Comparison of ENCODE assay signal across 20 mouse cellular contexts in genomic region chr2:64897844-64898243, GRCm38 (mm10).
A peak's percentile ranks its signal among the peaks of the same experiment; 100 is the strongest.
DNase-seq lines count a peak whose midpoint lies in the region; ATAC-seq and TF ChIP-seq lines count a peak whose summit lies in the region.
"Had no signal": no experiment of that assay in that cellular context is flagged by ENCODE, and none has a peak within 500 bp of the region (broad histone marks: within the 10 kb centered on the region; RNA-seq: fewer than 3 reads in every experiment).

No protein-coding gene starts in this region.

- ATAC-seq in forebrain, embryonic 16.5 days, result 0 out of 2 replicates have a peak, but pooled peaks have one; percentile 36
- ATAC-seq in forebrain, embryonic 13.5 days, result no peak; the same call in 1 of the 2 replicates
- ATAC-seq: intestine, embryonic 16.5 days had no signal

- no peaks in the 10 kb centered on the region for H3K36me3 ChIP-seq in forebrain, embryonic 16.5 days (ENCODE audit: control insufficient read depth, insufficient read depth)
- no peaks in the 10 kb centered on the region for H3K36me3 ChIP-seq in forebrain, embryonic 13.5 days (ENCODE audit: poor library complexity, severe bottlenecking)
- H3K36me3 ChIP-seq: embryonic facial prominence, embryonic 15.5 days; forebrain, embryonic 10.5 days; heart, embryonic 13.5 days; hindbrain, embryonic 15.5 days had no signal

- no peaks in the 10 kb centered on the region for H3K4me1 ChIP-seq in forebrain, embryonic 16.5 days (replicated peaks; ENCODE audit: control insufficient read depth, insufficient read depth, low read length)
- no peaks in the 10 kb centered on the region for H3K4me1 ChIP-seq in forebrain, embryonic 13.5 days
- H3K4me1 ChIP-seq: embryonic facial prominence, embryonic 15.5 days; forebrain, embryonic 10.5 days; heart, embryonic 13.5 days; hindbrain, embryonic 15.5 days had no signal

- H3K27ac ChIP-seq in forebrain, embryonic 16.5 days (ENCODE audit: low read length), result no peak overlapping the region
- no peak overlapping the region for H3K27ac ChIP-seq in forebrain, embryonic 13.5 days
- H3K27ac ChIP-seq: embryonic facial prominence, embryonic 15.5 days; forebrain, embryonic 10.5 days; heart, embryonic 13.5 days; hindbrain, embryonic 15.5 days had no signal

- DNase-seq in layer of hippocampus, adult 18-20 months (ENCODE audit: low spot score in 2 of 2), result peak; percentile 20 to 71
- no peak for DNase-seq in layer of hippocampus, postnatal 10 days (ENCODE audit: low spot score in 2 of 2)
- DNase-seq in brain, embryonic 14.5 days (ENCODE audit: low read depth), result peak; percentile 79
- no peak for DNase-seq in gastrocnemius, adult 18-20 months (ENCODE audit: low spot score)
- DNase-seq: adrenal gland, adult 2 months; adrenal gland, postnatal 36 days; cerebellum, adult 11-12 months; cerebellum, adult 9-10 months; cerebellum, postnatal 25 days; gastrocnemius, postnatal 14 days; heart, postnatal 36 days had no signal

- 20% methylated on average over 5 of the region's 5 CpGs for WGBS in forebrain, embryonic 16.5 days
- WGBS in forebrain, embryonic 13.5 days, result 62% methylated on average over 5 of the region's 5 CpGs

- H3K4me3 ChIP-seq in forebrain, embryonic 16.5 days (replicated peaks; ENCODE audit: low read length), result no peak overlapping the region
- H3K4me3 ChIP-seq in forebrain, embryonic 13.5 days, result no peak overlapping the region
- H3K4me3 ChIP-seq: embryonic facial prominence, embryonic 15.5 days; erythroblast, embryonic 14.5 days; forebrain, embryonic 10.5 days; heart, embryonic 13.5 days; hindbrain, embryonic 15.5 days had no signal

- no peak overlapping the region for H3K9ac ChIP-seq in forebrain, embryonic 16.5 days (replicated peaks; ENCODE audit: low read depth, low read length)
- H3K9ac ChIP-seq in forebrain, embryonic 13.5 days, result no peak overlapping the region
- H3K9ac ChIP-seq: embryonic facial prominence, embryonic 15.5 days; heart, embryonic 13.5 days; hindbrain, embryonic 15.5 days had no signal

- no peaks in the 10 kb centered on the region for H3K9me3 ChIP-seq in forebrain, embryonic 16.5 days (ENCODE audit: control insufficient read depth, low read length)
- no peaks in the 10 kb centered on the region for H3K9me3 ChIP-seq in forebrain, embryonic 13.5 days (replicated peaks)
- H3K9me3 ChIP-seq: embryonic facial prominence, embryonic 15.5 days; forebrain, embryonic 10.5 days; heart, embryonic 13.5 days; hindbrain, embryonic 15.5 days had no signal

- no peaks in the 10 kb centered on the region for H3K27me3 ChIP-seq in forebrain, embryonic 16.5 days (replicated peaks; ENCODE audit: control insufficient read depth, insufficient read depth, low read length)
- H3K27me3 ChIP-seq in forebrain, embryonic 13.5 days, result no peaks in the 10 kb centered on the region
- H3K27me3 ChIP-seq: CH12.LX; embryonic facial prominence, embryonic 15.5 days; heart, embryonic 13.5 days; hindbrain, embryonic 15.5 days had no signal

- no peak overlapping the region for H3K4me2 ChIP-seq in forebrain, embryonic 16.5 days (ENCODE audit: low read length)
- H3K4me2 ChIP-seq in forebrain, embryonic 13.5 days, result no peak overlapping the region
- H3K4me2 ChIP-seq: embryonic facial prominence, embryonic 15.5 days; heart, embryonic 13.5 days; hindbrain, embryonic 15.5 days had no signal

- no peak for TF ChIP-seq CTCF in brain, embryonic 14.5 days (IDR thresholded peaks at IDR 0.05; ENCODE audit: borderline replicate concordance, extremely low read depth, insufficient read depth, insufficient read length)

- no peak for TF ChIP-seq POLR2A in brain, embryonic 14.5 days (IDR thresholded peaks at IDR 0.05; ENCODE audit: borderline replicate concordance, extremely low read depth, insufficient read depth, insufficient read length, poor library complexity, severe bottlenecking)

Comparison
In these comparisons a context has a peak if more than half of its experiments do, and no peak if none do; other contexts are left out.
1. DNase-seq: peak in layer of hippocampus, adult 18-20 months (2 of 2) and brain, embryonic 14.5 days (single experiment); none in layer of hippocampus, postnatal 10 days (0 of 2) and gastrocnemius, adult 18-20 months (single experiment).